Mouse (Mus musculus): Measurements from ENCODE around the gene Cartpt.
"Not testable (repeated sequence)": the region's sequence is repeated elsewhere in the genome, so short reads cannot be mapped to it uniquely, and the experiment has no call there.

Cartpt gene

GRCm38 (mm10) chr13:99855229-99855628, 45.7 kb downstream of the Cartpt start:
- DNase-seq (ENCODE audit: low read depth) = no peak

GRCm38 (mm10) chr13:99853131-99853530, 47.8 kb downstream of the Cartpt start:
- DNase-seq (ENCODE audit: low read depth) = no peak

GRCm38 (mm10) chr13:99852416-99852815, 48.5 kb downstream of the Cartpt start:
- DNase-seq (ENCODE audit: low read depth) = not testable (repeated sequence)

- no peak for DNase-seq (ENCODE audit: low read depth)
Observed at GRCm38 (mm10) chr13:99851026-99851425, 49.9 kb downstream of the Cartpt start.

- DNase-seq (ENCODE audit: low read depth) = no peak
Observed at GRCm38 (mm10) chr13:99849597-99849996, 51.3 kb downstream of the Cartpt start.
